Mouse (Mus musculus) frontal cortex, postnatal 10 days (tissue): ENCODE results near the gene Adrb1.

Experiments used
- DNase-seq, 2 experiments: peaks; one replicate each; pipeline ENCODE4 v3.0.0; 2022; ENCODE audit warnings: low spot score in 2 of 2, mixed read lengths in 1 of 2

The Adrb1 gene

GRCm38 (mm10) chr19:56703238-56704097 is 18.5 kb upstream of the Adrb1 start:
- DNase-seq = no peak

- no peak for DNase-seq
Observed at GRCm38 (mm10) chr19:56705026-56705675, 16.8 kb upstream of the Adrb1 start.

- no peak for DNase-seq
Observed at GRCm38 (mm10) chr19:56708794-56709193, 13.2 kb upstream of the Adrb1 start.

- DNase-seq = peak; percentile 44 to 70
Observed at GRCm38 (mm10) chr19:56710131-56710905, 11.7 kb upstream of the Adrb1 start.

DNA sequence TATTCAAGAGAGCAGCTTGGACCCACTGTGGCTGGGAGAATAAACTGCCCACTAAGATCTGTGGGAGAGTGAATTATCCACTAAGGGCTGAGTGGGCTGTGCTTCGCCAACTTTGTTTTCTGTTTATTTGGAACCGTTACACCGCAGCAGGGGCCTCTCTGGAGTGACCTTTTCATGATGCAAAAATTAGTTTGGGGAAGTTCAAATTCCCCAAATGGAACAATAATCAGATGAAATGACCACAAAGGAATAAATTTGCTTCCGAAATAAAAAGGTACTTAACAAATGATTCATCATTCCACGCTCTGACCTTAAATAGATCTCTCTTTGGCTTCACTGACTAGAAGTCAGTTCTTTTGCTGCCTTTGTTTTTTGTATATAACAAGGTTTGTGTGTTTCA is 8.4 kb upstream of the Adrb1 start:
- DNase-seq = no peak

- no peak for DNase-seq
Observed at GRCm38 (mm10) chr19:56714661-56715170, 7.3 kb upstream of the Adrb1 start.

DNA sequence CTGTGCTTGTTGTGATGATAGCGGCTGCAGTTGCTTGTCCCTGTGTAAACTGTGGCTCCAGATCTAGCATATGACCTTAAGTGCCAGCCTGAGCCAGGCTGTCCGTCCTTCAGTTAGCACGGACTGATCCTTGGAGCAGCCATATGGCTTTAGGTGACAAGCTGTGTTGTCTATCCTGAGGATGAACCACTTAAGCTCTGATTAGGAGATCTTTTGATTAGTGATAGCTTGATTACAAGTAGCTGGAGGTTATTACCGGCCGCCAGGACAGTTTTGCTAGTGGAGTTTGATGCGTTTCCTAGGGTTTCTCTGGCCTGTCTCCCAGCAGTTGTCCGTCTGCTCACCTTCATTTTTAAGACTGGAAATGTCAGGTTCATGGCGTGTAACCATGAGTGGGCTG is 4.0 kb upstream of the Adrb1 start:
- DNase-seq = no peak

DNA sequence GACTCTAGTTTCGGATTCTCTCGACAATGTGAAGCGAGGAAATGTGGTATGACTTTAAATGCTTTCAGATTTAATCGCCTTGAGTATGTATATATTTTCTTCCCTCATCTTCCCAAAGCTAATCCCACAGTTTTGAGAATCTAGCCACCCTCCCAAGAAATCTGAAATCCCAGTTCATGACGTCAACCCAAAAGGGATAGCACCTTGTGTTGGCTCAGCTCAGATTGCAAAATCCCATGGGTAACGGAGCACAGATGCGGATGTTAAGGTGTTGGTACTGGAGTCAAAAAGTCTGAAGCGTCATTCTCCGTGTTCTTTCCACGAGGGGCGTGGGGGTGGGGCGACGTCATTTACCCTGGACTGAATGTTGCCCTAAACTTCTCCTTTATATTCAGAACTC is 1.1 kb upstream of the Adrb1 start:
- no peak for DNase-seq

DNA sequence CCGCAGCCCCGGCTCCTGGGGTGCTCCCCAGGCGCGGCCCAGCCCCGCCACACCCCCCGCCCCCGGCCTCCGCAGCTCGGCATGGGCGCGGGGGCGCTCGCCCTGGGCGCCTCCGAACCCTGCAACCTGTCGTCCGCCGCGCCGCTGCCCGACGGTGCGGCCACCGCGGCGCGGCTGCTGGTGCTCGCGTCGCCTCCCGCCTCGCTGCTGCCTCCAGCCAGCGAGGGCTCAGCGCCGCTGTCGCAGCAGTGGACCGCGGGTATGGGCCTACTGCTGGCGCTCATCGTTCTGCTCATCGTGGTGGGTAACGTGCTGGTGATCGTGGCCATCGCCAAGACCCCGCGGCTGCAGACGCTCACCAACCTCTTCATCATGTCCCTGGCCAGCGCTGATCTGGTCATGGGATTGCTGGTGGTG is 300 bp downstream of the Adrb1 start:
- peak in 1 of 2 experiments; percentile 27 for DNase-seq

GRCm38 (mm10) chr19:56722711-56723330 is 822 bp downstream of the Adrb1 start:
- DNase-seq = peak; percentile 36 to 49

DNA sequence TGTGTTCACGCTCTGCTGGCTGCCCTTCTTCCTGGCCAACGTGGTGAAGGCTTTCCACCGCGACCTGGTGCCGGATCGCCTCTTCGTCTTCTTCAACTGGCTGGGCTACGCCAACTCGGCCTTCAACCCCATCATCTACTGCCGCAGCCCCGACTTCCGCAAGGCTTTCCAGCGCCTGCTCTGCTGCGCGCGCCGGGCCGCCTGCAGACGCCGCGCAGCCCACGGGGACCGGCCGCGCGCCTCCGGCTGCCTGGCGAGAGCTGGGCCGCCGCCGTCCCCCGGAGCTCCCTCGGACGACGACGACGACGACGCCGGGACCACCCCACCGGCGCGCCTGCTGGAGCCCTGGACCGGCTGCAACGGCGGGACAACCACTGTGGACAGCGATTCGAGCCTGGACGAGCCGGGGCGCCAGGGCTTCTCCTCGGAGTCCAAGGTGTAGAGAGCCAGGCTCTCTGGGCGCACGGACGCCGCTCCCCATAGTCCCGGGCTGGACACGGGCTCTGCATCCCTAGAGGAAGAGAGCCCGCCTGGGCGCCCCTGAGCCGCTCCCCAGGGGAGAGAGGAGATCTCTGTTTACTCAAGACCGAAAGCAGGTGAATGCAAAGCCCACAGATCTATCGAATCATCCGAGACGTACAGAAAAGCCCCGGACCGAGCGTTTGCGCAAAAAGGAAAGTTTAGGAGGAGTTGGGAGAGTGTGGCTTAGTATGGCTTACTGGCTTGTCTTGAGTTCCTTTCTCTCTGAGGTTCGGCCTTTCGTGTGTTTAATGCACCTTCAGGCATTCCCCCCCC is 1.5 kb downstream of the Adrb1 start:
- DNase-seq = peak in 1 of 2 experiments; percentile 39

DNA sequence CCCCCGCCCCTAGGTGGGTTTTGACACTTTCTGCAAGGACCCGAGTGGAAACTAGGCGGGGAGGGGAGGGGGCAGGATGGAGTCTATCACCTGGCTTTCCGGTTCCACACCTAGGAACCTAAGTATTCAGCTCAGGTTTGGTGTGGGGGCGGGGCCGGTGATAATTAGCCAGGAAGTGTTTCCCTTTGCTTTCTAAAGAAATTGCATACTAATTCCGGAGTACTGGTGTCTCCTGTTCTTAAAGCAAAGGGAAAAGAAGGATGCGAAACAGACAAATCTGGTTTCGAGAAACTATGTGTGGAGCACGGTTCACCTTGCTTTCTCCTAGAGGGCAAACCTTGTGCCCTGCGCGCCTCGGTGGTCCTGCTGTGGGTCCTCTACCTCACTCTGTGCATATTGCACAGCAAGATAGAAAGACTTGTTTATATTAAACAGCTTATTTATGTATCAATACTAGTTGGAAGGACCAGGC is 2.2 kb downstream of the Adrb1 start:
- DNase-seq = peak in 1 of 2 experiments; percentile 35

GRCm38 (mm10) chr19:56727170-56727877 is 5.3 kb downstream of the Adrb1 start:
- no peak for DNase-seq

DNA sequence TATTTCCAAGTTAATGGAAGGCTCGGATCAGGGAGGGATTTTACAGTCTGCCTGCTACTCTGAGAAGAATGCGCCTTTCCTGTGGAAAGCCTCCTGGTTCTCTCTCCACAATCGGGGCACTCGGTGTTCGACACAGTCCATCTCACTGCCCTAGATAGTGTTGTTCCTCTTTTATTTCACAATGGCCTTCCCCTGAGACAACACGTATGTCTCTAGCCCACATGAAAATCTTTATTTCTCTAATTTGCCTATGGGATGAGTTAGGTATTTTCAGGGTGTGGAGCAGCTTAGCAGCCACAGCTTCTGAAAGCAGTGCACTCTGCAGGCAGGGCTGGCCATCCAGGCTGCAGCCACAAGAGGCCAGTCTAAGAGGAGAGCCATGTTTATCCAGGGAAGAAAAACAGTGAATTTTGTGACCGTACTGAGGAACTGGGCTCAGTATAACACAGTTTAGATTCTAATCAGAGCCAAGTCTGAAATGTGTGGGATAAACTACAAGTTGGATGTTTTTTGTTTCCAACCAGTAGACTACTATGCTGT is 12.1 kb downstream of the Adrb1 start:
- DNase-seq = no peak

DNA sequence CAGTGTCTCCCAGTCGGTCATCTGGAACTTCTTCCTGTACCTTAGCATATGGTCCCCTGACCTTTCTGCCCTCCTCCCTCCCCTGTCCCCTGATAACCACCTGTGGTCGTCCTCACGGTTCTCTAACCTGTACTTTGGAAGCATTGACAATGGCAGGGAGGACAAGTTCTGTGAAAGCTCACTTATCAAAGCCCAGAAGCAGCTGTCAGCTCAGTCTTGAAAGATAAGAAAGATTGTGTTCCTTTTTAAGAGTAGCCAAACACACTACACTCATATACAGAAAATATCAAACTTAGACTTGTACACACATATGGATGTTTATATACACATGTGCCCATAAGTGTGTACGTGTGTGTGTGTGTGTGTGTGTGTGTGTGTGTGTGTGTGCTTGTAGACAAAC is 13.7 kb downstream of the Adrb1 start:
- no peak for DNase-seq

- DNase-seq = no peak
Observed at GRCm38 (mm10) chr19:56736287-56736686, 14.3 kb downstream of the Adrb1 start.

- no peak for DNase-seq
Observed at GRCm38 (mm10) chr19:56745061-56745460, 23.1 kb downstream of the Adrb1 start.

GRCm38 (mm10) chr19:56745528-56745927 is 23.5 kb downstream of the Adrb1 start:
- no peak for DNase-seq

- no peak for DNase-seq
Observed at GRCm38 (mm10) chr19:56746618-56747017, 24.6 kb downstream of the Adrb1 start.

DNA sequence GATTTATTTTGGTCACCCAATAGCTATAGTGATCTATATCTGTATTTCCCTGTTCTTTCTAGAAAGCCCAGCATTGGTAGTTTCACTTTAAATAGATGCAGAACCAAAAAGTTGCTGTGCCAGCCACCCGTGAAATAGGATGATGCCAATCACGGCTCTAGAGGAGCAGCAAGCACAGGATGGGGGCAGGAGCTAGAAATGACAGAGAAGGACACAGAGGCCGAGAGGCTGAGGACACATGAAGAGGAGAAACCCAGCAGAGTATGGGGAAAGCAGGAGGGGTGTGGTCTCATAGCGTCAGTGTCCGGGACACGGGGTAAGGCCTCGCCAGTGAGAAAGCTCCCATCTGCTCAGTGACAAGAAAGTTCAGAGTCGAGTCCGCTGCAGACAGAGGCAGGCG is 25.9 kb downstream of the Adrb1 start:
- no peak for DNase-seq
